Mouse (Mus musculus) cerebellum, adult 2 months (tissue): ENCODE measurements at regions not wholly inside any gene's neighbourhood (a gene's known extent, or its start where the extent isn't known, plus 50 kb on each side); places are given as distances from the start of the nearest gene placed in this dataset.
A peak's percentile ranks its signal among the peaks of the same experiment; 100 is the strongest.

ENCODE experiments used
- DNase-seq, 2 experiments: peaks; one replicate each; pipeline ENCODE4 v3.0.0; 2021
- H3K27ac ChIP-seq: fragments of 200-500 bp; 2 replicates; pipeline ENCODE4 v1.5.1; 2012; ENCODE audit warnings: low read length, control low read depth, inconsistent platforms; ENCODE audit not compliant: insufficient read depth
- H3K27me3 ChIP-seq: fragments of 200-500 bp; 2 replicates; pipeline ENCODE4 v1.6.1; 2012; ENCODE audit warnings: inconsistent platforms, mild to moderate bottlenecking, low read length, moderate library complexity; ENCODE audit not compliant: control insufficient read depth, insufficient read depth
- H3K4me1 ChIP-seq: fragments of 200-500 bp; 2 replicates; pipeline ENCODE4 v1.6.1; 2011; ENCODE audit warnings: low read length; ENCODE audit not compliant: control insufficient read depth, insufficient read depth
- H3K4me3 ChIP-seq: fragments of 200-500 bp; replicated peaks from 2 replicates; pipeline ENCODE3; 2011; ENCODE audit warnings: mild to moderate bottlenecking, low read depth, low read length, control low read depth; ENCODE audit not compliant: insufficient read depth
- CTCF ChIP-seq: fragments of 200-500 bp; IDR thresholded peaks from 2 replicates; pipeline ENCODE4 v1.5.1; 2011; ENCODE audit warnings: low read depth, mild to moderate bottlenecking, control low read depth, low read length, moderate library complexity, borderline replicate concordance; ENCODE audit not compliant: insufficient read depth
- POLR2A ChIP-seq: fragments of 200-500 bp; IDR thresholded peaks from 2 replicates; pipeline ENCODE4 v1.6.1; 2011; ENCODE audit warnings: low read length, control low read depth, borderline replicate concordance; ENCODE audit not compliant: insufficient read depth
- WGBS: fragments of 180-500 bp; shearing (Covaris S2); methylation state at CpG from one replicate; pipeline ENCODE4 v1.1.7; 2018; 5-methylcytosine and 5-hydroxymethylcytosine counted together

DNA sequence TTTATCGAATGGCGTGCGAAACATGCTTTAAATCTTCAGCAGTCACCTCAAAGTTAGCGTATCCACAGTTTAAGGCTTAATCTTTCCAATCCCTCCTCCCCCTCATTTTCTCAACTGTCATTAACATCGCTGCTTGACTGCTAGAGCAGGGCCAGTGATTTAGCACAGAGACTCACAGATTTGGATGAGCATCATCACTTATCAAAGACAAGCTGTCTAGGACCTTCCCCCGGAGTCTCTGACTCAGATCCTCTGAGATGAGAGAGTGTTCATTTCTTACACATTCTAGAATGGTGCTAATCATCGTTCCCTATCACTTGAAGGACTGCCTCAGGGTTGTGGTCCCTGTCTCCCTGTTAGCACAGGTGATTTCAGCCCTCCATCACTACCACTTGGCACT, 112.1 kb upstream of the Tmem132c start:
- DNase-seq, result no peak
- WGBS, result 89% methylated on average over 7 of the region's 7 CpGs
- no peaks in the 10 kb centered on the region for H3K4me1 ChIP-seq
- no peaks in the 10 kb centered on the region for H3K27me3 ChIP-seq
- H3K27ac ChIP-seq, result no peak overlapping the region
- H3K4me3 ChIP-seq, result no peak overlapping the region
- TF ChIP-seq CTCF (no peak), POLR2A (no peak)

DNA sequence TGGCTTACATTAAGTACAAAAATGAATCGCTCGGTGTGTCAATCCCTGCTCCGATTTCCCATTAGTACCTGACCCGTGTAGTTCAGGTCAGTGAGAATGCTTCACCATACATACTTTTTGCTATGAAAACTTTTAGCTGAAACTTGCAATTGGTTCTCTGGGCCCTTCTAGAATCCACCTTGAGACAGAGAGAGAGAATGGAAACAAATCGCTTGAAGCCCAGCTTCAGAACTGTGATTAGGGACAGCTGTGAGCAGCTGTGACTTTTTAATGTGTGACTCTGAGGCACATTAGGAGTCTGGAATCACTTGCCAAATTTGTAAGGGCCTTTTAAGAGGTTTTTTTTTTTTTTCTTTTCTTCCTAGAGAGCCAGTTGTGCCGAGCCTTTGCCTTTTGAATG, 107.2 kb upstream of the Tmem132c start:
- Histone ChIP-seq H3K4me3 (no peak overlapping the region), H3K27ac (no peak overlapping the region), H3K27me3 (no peaks in the 10 kb centered on the region), H3K4me1 (no peaks in the 10 kb centered on the region)
- TF ChIP-seq CTCF (no peak), POLR2A (no peak)
- 87% methylated on average over 6 of the region's 6 CpGs for WGBS
- no peak for DNase-seq

DNA sequence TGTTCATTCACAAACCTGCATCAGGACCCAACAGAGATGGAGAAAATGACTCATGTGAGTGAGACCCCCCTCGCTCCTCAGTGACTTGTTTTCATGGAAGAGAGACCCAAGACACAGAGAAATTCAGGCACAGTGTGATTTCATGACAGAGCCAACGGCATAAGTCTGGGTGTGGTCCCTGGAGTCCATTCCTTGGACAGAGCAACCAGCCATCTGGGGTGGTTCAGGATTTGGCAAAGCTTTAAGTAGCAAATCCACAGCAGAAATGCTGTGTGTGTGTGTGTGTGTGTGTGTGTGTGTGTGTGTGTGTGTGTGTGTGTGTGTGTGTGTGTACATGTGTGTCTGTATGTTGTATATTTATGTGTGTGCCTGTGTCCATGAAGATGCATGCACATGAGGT, 101.0 kb upstream of the Tmem132c start:
- Histone ChIP-seq H3K4me3 (no peak overlapping the region), H3K4me1 (no peaks in the 10 kb centered on the region), H3K27me3 (no peaks in the 10 kb centered on the region), H3K27ac (no peak overlapping the region)
- WGBS, result 2% methylated on average over 2 of the region's 2 CpGs
- no peak for DNase-seq
- TF ChIP-seq CTCF, result no peak

DNA sequence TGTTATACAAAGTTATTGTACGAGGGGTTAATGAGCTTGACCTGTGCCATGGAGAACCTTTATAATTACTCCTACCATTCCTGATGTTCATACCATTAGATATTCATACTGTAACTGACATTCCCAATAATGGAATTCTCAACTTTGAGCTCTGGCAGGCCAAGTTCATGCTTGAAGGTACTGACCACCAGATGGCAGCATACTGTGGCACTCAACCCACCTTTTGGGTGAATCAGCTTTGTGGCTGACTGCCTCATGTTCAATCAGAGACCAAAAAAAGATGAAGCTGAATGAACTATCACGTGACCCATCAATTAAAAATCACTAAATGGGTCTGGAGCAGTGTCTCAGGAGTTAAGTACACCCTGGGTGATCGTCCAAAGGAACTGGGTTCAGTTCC, 81.3 kb upstream of the Tmem132c start:
- DNase-seq, result peak; percentile 32 to 39
- H3K27ac ChIP-seq, result no peak overlapping the region
- TF ChIP-seq CTCF (peak; percentile 72), POLR2A (no peak)
- no peaks in the 10 kb centered on the region for H3K27me3 ChIP-seq
- no peaks in the 10 kb centered on the region for H3K4me1 ChIP-seq
- no peak overlapping the region for H3K4me3 ChIP-seq
- 46% methylated on average over 3 of the region's 3 CpGs for WGBS

DNA sequence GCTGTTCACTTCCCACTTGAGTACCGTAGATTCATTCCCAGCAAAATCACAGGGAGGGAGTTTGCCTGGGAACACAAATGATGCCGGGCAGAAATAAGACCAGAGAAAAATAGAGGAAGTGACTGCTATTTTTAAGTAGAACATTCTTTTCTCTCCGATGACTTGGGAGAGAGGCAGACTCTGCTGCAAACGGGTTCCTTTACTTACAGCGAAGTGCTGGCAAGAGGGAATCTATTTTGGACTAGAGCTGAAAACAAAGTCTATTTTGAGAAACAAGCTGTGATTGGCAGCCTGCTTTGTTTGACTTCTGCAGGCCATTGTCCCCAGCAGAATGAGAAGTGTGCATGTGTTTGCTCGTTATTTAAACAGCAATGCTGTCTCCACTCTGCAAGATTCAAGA, 78.2 kb upstream of the Tmem132c start:
- no peaks in the 10 kb centered on the region for H3K27me3 ChIP-seq
- H3K4me3 ChIP-seq, result no peak overlapping the region
- no peak overlapping the region for H3K27ac ChIP-seq
- H3K4me1 ChIP-seq, result no peaks in the 10 kb centered on the region
- TF ChIP-seq POLR2A, result no peak
- TF ChIP-seq CTCF, result no peak
- WGBS, result 23% methylated on average over 6 of the region's 6 CpGs
- no peak for DNase-seq

DNA sequence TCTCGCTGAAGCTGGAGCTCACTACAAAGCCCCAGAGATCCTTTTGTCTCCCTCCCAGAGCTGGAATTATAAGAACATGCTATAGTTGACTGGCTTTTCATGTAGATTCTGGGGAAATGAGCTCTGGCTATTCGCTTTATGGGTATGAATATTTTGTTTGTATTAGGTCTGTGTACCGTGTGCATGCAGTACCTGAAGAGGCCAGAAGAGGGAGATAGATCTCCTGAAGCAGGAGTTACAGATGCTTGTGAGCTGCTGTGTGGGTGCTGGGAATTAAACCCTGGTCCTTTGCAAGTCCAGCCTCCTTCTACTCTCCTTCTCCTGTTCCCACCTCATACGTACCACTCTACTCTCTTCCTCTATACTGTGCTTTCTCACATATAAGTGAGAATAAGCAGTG, 52.6 kb upstream of the Tmem132c start:
- H3K27ac ChIP-seq, result no peak overlapping the region
- no peak for DNase-seq
- 98% methylated on average over 4 of the region's 4 CpGs for WGBS
- no peaks in the 10 kb centered on the region for H3K4me1 ChIP-seq
- H3K27me3 ChIP-seq, result no peaks in the 10 kb centered on the region
- TF ChIP-seq CTCF (no peak), POLR2A (no peak)
- no peak overlapping the region for H3K4me3 ChIP-seq
